Mouse (Mus musculus) brain, embryonic 14.5 days (tissue): Measurements from ENCODE around the gene Map3k9. TPM values are rescaled to one million over a fixed set of nuclear protein-coding genes. Genes with fewer than 3 reads are reported as not detected.

ENCODE experiments used
- DNase-seq: peaks from one replicate; pipeline ENCODE4 v3.0.0-alpha.2; 2011; ENCODE audit warnings: low read depth
- CTCF ChIP-seq: fragments of 200-500 bp; IDR thresholded peaks from 2 replicates; pipeline ENCODE4 v1.5.1; 2012; ENCODE audit warnings: inconsistent platforms, mild to moderate bottlenecking, moderate library complexity, borderline replicate concordance; ENCODE audit not compliant: insufficient read depth, insufficient read length; ENCODE audit errors: extremely low read depth
- POLR2A ChIP-seq: fragments of 200-500 bp; IDR thresholded peaks from 2 replicates; pipeline ENCODE4 v1.6.1; 2012; ENCODE audit warnings: mild to moderate bottlenecking, inconsistent platforms, borderline replicate concordance; ENCODE audit not compliant: poor library complexity, insufficient read depth, insufficient read length, severe bottlenecking; ENCODE audit errors: extremely low read depth
- polyA plus RNA-seq: library from polyadenylated mRNA; depleted of rRNA; stranded (reverse); fragments of >200 nt; gene quantifications from 2 replicates; pipeline ENCODE4 v1.2.3, GENCODE M21; 2012

Map3k9 gene
- polyA plus RNA-seq, 1 experiment = 24.6 TPM

DNA sequence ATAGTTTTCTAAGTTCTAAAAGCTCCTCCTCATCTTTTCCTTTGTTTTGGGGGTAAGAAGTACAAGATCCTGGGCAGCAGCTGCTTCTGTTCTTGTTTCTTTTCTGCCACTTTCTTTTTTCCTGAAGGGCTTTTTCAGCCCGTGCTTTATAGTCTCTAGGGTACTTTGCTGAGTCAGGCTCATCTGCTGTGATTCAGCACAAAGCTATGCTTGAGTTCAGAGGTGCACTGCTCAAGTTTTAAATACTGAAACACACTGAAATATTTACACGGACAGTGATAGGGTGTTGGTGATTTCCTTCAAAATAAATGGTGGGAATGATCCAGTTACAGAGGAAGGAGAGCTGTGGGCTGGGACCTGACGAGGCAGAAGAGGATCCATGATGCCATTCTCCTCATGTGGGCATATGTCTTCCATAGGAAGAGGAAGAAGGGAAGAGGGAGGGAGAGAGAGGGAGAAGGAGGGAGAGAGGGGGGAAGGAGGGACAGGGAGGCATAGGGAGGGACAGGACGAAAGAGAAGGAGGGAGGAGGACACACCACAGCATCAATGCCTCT, 32.9 kb downstream of the Map3k9 start:
- DNase-seq = no peak
- no peak for TF ChIP-seq CTCF
- TF ChIP-seq POLR2A = no peak

- DNase-seq = no peak
- TF ChIP-seq CTCF = no peak
- no peak for TF ChIP-seq POLR2A
Measured at GRCm38 (mm10) chr12:81746400-81747024, 34.5 kb downstream of the Map3k9 start.

DNA sequence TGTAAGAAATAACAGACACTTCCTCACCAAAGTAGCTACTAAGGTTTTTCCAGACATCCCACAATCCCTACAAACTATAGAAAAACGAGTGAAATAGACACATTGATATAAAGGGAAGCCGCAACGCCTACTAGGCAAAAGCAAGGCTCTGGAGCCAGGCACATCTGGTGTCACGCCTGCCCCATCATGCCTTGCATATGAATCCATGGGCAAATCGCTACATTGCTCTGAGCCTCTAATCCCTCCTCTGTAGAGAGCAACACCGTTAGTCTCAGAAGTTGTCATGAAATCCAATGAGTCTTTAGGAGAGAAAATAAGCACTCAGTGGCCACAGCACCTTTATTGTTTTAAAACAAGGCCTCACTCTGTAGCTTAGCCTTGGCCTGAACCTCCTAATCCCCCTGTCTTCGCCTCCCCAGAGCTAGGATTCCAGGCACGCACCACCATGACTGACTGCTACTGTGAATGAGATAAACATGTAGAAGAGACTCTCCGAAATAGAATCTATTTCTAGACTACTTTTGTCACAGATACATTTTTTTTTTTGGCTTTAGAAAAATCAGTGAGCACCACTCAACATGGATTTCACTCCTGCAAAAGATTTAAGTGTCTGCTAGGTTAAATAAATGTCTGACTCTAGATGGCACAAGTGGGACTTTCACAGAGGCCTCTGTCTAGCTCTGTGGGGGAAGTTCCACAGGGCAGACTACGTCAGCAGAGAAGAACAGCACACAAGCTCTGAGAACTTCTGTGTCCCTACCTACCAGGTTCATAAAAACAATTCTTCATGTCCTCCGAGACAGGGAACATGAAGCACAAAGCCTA, 45.5 kb downstream of the Map3k9 start:
- no peak for DNase-seq
- no peak for TF ChIP-seq CTCF
- no peak for TF ChIP-seq POLR2A

GRCm38 (mm10) chr12:81726246-81726822, 54.6 kb downstream of the Map3k9 start:
- TF ChIP-seq CTCF (peak; percentile 17; the same call in 1 of the 2 replicates), POLR2A (no peak)
- DNase-seq = peak; percentile 24

- DNase-seq = no peak
- no peak for TF ChIP-seq CTCF
- no peak for TF ChIP-seq POLR2A
Measured at GRCm38 (mm10) chr12:81724776-81725175, 56.2 kb downstream of the Map3k9 start.

DNA sequence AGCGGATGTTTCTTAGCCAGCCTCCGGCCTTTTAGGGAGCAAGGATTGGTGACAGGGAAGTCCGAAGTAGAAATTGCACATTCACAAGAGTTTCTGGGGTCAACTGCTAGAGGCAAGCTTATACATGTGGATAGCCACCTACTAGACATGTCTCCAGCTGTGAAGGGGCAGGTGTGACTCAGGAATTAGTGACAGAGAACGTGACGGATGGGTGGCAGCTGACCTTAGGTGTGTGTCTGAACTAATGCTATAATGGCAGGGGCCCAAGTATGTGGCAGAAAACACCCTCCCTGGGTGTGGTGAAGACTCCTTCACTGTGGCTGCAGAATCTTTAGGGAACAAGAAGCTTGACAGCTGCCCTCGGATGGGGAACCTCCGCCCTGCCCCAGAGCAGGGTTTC, 57.6 kb downstream of the Map3k9 start:
- TF ChIP-seq CTCF (no peak), POLR2A (no peak)
- DNase-seq = no peak

DNA sequence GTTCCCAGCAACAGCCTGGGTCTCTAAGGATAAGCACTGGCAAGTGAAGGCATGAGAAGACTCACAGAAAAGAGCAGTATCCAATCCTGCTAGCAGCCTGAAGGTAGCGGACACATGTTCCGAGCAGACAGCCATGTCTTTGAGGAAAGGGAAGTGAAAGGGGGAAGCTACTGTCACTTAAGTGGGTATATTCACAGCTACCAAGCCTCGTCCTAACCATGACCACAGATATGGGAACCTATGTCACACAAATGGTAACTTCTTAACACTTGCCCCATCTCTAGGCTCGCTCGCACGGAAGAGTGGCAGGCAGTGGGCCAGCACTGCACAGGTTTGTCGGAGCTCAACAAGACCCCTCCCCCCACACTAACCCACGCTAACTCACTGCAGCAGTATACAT, 61.3 kb downstream of the Map3k9 start:
- no peak for DNase-seq
- TF ChIP-seq CTCF = no peak
- TF ChIP-seq POLR2A = no peak

- peak; percentile 14 for DNase-seq
- TF ChIP-seq CTCF (no peak), POLR2A (no peak)
Measured at GRCm38 (mm10) chr12:81719161-81719560, 61.8 kb downstream of the Map3k9 start.

DNA sequence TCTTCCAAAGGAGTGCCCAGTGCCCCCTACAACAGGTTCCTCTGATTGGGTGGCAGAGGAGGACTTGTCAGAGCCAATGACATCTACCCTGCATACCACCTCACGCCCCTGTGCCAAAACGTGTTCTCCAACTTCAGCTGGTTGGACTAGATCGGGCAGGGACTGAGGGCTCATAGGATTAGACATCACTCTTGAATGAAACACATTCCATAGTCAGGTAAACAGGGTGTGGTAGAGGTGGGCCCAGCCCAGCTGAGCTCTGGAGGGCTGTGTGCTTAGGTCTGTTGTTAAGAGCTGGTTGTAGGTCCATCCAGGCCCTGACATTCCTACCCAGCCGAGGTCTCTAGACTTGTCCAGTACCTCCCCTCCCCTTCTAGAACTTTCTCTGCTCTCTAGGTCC, 68.4 kb downstream of the Map3k9 start:
- DNase-seq = no peak
- no peak for TF ChIP-seq POLR2A
- no peak for TF ChIP-seq CTCF

GRCm38 (mm10) chr12:81702903-81703302, 78.1 kb downstream of the Map3k9 start:
- peak; percentile 19; the same call in 1 of the 2 replicates for TF ChIP-seq CTCF
- TF ChIP-seq POLR2A = no peak
- peak; percentile 70 for DNase-seq

DNA sequence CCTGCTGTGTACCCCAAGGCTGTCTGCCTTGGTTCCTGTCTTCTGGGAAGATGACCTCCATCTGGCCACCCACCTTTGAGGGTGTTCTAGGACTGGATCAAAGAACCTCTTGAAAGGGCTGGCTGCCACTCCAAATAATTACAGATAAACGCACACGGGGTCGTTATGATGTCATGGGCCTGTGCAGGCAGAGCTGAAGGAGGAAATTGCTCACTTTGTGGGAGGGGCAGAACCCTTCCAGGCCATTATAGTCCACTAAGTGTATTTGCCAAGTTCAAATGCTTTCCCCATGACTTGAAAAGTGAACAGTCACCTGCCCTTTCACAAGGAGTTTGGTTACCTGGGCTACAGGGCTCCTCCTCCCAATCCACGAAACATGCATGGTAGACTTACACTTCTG, 83.0 kb downstream of the Map3k9 start:
- TF ChIP-seq POLR2A (no peak), CTCF (no peak)
- no peak for DNase-seq
